Mouse (Mus musculus): ENCODE data around the gene Ccdc96. TPM values are rescaled to one million over a fixed set of nuclear protein-coding genes. Genes with fewer than 3 reads are reported as not detected.

Gene Ccdc96
- polyA plus RNA-seq, 1 experiment from 2014 or later = 1.7 TPM

Other genes with a start within 250 kb of the Ccdc96 start
- gene Sorcs2, start 86.4 kb upstream of the Ccdc96 start, polyA plus RNA-seq (2014; fragmentation: Nextera tagmentation; extraction: Ambion mirVana) = 21.6 and 22.5 TPM in 2 replicates
- 49.0 and 52.7 TPM in 2 replicates for gene Grpel1, start 19.6 kb upstream of the Ccdc96 start, polyA plus RNA-seq (2014; fragmentation: Nextera tagmentation; extraction: Ambion mirVana)
- 4.0 and 4.2 TPM in 2 replicates for gene Tada2b, start 303 bp upstream of the Ccdc96 start, polyA plus RNA-seq (2014; fragmentation: Nextera tagmentation; extraction: Ambion mirVana)
- 38.5 and 42.8 TPM in 2 replicates for gene Tbc1d14, start 108.7 kb downstream of the Ccdc96 start, polyA plus RNA-seq (2014; fragmentation: Nextera tagmentation; extraction: Ambion mirVana)
- gene D5Ertd579e, start 211.4 kb downstream of the Ccdc96 start, polyA plus RNA-seq (2014; fragmentation: Nextera tagmentation; extraction: Ambion mirVana) = 20.7 and 21.5 TPM in 2 replicates